Mouse (Mus musculus): Measurements from ENCODE around the gene Mrps31.

Mrps31 gene

DNA sequence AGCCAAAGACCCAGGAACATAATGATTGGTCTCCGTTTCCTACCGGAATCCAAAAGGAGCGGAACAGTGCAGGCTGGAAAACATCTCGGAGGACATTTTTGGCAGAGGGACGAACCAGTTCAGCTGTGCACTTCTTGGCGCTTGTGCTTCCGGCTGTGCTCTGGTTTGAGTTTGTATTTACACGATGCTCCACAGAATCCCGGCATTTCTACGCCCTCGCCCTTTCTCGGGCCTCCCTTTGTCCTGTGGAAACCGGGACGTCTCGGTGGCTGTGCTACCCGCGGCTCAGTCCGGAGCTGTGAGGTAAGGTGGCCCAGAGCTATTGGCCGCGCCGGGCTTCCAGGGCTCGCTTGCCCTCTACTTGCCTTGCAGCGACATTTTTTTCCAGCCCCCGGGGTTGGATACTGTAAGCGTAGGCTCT is at the start of gene Mrps31:
Gene Mrps31 (plus strand): TSS at position 80 of the 421 bp plus-strand sequence.
- peak; percentile 92 for DNase-seq (ENCODE audit: low read depth)

DNA sequence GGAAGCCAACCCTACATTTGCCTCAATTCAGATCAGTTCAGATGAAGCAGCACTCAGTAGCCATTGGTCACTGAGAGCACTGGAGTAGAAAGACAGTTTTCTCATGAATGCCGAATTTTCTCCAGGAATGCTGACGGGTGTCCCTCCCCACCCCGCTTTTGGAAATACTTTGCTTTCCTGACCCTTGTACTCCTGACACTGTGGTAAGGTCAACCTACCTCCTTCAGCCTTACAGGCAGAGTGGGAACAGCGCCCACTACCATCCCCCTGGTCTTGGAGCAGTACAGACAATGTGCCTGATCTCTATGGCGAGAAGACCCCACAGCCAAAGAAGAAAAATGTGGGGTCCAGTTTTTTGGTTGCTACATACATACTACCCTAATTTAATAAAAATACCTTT is 34.9 kb upstream of the Mrps31 start:
- DNase-seq (ENCODE audit: low read depth) = no peak

DNA sequence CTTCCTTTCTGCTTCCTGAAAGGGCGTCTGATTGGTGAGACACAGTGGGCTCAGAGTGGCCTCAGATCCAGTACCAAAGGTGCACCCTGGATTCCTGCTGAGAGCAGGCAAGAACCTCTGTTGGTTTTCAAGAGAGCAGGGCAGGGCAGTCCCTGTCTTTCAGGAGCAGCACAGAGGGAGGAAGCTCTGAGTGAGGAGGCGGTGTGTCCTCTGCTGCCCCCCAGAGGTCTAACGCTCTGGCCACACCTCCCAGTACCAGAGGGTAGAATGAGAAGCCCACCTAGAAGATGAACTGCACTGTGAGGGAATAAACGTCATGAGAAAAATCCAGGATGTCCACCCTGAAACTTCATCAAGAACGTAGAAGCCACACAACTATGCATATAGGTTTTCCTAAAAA is 34.3 kb upstream of the Mrps31 start:
- peak; percentile 11 for DNase-seq (ENCODE audit: low read depth)

DNA sequence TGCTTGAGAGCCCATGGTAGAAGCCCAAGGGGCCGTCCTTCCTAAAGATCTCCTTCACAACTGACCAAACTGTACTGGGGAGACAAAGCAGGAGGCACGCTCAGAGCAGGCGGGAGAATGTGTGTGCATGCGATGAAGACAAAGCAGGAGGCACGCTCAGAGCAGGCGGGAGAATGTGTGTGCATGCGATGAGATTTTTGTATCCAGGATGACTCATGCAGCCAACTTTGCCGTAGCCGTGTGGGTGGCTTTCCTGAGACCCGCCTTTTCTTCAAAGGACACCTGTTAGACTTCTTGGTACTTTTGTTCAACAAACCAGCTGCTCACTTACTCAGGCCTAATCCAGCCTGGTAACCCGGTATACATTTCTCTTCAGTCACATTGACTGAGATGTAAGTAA is 30.2 kb upstream of the Mrps31 start:
- no peak for DNase-seq (ENCODE audit: low read depth)

DNA sequence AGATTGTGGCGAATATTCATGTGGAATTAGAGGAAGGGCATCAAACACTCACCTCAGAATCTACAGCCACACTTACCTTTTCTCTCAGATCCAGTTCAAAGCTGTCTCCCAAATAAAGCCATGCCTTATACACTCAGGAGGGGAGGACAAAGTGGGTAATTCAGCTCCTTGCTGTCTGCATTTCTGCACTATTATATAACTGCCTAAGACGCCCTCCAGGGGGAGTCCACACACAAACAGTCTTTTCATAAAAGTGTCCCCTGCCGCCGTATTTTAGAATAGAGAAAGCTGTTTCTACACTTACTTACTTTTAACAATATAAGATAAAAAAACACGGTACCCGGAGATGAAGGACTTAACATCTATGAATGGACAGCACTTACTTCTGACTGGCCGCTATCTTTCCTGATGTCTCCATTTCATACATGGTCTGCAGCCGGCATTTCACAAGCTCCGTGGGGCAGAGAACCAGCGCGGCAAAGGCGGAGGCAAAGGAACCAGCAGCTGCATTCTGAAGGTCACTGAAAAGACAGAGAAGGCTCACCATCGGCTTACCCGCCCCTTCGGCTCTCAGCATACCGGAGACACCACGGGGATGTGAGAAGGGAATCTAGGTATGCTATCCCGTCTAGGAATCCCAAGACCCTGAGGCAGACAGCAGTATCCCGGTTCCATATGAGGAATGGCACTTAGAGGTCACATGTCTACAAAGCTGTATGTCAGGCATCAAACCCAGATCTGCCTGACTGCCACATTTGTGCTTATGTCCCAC is 28.2 kb upstream of the Mrps31 start:
- peak; percentile 8 for DNase-seq (ENCODE audit: low read depth)

DNA sequence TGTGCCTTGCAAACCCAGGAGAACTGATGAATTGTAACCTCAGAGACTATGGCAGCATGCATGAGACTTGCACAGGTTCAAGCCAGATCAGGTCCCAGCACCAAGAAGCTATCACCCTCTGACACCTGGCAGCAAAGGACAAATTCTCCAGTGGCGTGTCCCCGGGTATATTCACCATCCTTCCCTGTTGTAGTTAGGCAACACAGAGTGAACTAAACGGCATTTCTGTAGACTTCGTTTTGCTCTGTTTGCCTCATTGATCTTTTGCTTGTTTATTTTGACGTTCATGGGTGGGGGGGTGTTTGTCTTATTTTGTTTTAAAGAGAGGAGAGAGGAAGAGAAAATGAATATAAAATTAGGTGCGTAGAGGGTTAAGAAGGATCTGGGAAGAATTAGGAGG is 26.0 kb upstream of the Mrps31 start:
- no peak for DNase-seq (ENCODE audit: low read depth)

DNA sequence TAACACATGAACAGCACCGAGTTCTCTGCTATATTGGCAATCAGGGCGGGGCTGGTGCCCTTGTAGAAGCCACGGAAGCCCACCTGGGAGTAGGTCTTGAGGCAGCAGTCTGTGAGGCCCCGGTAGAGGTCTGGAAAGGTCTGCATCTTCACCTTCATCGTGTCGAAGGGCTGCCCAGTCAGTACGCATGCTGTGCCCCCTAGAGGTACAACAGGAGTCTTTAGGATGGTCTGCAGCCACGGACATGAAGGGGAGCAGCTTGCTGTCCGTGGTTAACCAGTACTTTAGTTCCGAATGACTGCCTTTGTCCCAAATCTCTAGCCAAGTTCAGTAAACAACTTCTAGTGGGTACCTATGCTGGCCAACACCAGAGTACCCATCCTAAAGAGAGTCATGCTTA is 21.3 kb upstream of the Mrps31 start:
- DNase-seq (ENCODE audit: low read depth) = no peak

DNA sequence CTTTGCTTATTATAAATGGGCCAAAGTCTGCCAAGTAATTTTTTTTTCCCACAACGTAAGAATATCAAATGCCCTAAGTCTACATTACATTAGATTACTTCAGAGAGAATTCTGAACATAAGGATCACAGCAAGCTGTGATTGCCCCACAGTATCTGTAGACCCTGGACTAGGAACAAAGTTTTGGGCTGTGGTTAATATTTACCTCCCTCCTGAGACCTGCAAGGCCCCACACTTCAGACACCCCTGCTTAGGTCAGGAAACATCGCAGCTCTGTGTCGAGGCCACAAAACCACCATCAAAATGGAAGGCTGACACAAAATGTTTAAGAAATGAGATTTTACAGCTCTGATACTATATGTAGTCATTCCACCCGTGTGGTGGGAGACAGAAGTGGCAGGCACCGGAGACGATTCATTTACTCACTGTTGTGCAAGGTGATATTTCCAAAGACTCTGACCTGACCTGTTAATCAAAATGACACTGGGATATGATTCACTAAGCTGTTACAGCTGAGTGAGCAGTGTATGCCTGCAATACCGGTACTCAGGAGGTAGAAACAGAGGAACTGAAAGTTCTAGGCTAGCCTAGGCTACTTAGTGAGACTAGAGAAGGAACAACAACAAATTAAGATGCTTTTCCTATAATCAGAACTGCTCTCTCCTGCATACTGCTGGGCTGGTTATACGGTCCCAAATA is 20.2 kb upstream of the Mrps31 start:
- DNase-seq (ENCODE audit: low read depth) = no peak

DNA sequence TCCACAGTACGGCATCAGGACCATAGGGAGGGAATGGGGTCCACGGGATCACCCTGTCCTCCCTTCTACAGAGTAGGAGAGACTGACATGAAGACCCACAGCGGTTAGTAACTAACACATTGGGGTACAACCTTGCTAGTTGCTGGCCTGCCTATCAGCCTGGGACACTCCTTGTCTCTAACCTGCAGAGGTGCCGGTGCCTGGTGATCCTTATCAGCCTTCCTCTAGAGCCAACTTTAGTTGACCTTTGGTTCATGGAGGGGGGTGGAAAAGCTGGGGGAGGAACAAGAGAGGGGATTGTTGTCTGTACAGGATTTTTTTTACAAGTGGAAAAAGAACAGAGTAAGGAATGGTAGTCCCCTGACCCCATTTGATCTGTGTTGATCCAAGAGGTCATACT is 16.7 kb upstream of the Mrps31 start:
- DNase-seq (ENCODE audit: low read depth) = no peak

DNA sequence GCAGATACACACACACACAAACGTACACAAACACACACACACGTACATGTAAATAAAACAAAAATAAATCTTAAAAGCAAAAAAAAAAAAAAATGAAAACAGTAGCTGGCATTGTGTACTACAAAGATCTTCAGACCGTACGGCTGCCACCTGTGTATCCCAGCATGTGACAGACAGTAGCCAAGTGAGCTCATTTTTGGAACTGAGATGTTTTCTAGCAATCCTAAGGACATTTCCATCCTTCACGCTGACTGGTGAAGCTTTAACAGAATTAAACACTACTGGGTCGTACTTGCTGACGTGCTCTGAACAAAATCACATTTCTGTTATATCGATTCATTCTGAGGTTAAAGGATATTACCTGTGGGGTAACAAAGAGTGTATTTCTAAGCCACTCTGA is 15.9 kb upstream of the Mrps31 start:
- DNase-seq (ENCODE audit: low read depth) = no peak

DNA sequence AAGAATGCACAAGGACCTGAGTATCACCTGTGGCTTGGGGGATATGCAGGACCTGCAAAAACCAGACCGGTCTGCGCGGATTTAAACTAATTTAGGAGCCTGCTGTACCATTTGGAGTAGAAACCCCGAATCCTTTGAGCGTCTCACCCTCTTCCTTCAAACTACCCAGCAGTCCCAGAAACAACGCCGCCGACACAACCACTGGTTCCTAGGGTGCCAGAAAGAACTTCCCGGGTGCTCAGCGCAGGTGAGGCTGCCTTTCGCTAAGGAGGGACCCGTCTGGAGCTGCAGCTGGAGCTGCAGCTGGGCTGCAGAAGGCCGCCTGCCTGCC is 13.4 kb upstream of the Mrps31 start:
- DNase-seq (ENCODE audit: low read depth) = no peak

DNA sequence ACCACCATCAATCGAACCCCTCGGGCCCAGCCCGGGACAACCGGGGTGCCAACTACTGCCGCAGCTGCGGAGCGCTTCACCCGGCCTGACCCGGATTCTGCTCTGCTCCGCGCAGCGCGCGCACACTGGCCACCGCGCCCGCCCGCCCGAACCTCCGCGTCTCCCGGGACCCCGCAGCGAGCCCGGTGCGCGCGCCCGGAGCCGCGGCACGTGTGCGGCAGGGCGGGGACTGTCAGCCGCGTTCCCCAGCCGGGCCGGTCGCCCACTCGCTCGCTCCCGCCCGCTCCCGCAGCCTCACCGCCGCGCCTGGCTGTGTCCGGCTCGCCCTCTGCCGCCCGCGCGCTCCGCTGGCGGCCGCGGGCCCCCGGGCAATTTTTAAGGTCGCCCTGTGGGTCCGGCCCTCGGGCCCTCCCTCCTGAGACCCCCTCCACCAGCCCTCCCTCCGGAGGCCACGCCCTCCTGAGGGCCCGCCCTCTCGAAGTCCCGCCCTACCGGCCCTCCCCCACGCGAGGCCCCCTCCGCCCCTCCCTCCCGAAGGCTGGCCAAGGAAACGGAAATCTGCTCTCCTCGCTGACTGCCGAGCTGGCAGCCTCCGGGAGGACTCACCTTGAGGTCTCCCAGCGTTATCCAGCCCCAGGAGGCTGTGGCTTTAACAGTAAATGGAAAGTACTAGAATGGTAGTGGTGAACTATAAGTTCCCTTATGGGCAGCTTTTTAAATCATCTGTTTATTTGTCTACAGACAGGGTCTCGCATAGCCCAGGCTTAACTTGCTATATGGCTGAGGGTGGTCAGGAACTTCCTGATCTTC is 12.8 kb upstream of the Mrps31 start, which contains the start of gene Slc25a15:
Gene Slc25a15 (minus strand): TSS at position 456 of the 810 bp plus-strand sequence.
- peak; percentile 92 for DNase-seq (ENCODE audit: low read depth)

DNA sequence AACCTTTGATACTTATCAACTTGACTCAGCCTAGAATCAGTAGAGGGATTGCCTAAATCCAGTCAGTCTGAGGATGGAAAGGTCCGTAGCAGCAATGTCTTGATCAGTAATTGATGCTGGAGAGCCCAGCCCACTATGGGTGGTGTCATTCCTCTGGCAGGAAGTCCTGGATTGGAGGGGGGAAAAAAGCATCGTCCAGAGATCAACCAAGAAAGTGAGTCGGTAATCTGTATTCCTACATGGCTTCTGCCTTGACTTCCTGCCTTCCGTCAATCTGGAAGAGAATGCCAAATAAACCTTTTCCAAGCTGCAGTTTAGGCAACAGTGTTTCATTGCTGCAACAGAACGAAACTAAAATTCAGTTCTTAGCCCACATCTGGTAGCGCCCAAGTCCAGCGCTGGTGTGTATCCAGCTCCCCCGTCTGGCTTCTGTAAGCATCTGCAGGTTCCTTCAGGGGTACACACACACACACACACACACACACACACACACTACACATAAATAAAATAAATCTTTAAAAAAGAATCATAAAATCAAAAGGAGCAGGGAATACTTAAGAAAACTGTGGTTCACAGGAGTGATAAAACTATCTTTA is 11.8 kb upstream of the Mrps31 start:
- peak; percentile 20 for DNase-seq (ENCODE audit: low read depth)

DNA sequence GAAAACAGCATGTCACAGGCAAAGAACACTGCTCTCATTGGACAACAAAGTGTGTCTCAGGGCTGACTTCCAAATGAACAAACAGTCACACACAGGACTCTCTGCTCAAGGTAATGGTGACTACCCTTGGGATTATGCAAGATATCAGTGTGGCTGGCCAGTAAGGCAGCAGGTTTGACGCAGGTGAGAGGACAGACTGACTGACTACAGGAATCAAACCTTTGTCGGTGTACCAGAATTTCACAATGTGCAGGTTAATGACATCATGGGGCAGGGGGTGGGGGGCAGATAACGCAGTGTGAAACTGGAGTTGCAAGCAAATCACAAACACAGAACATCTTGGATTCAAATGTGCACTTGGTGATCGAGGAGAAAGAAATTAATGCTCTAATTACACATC is 10.6 kb upstream of the Mrps31 start:
- no peak for DNase-seq (ENCODE audit: low read depth)

DNA sequence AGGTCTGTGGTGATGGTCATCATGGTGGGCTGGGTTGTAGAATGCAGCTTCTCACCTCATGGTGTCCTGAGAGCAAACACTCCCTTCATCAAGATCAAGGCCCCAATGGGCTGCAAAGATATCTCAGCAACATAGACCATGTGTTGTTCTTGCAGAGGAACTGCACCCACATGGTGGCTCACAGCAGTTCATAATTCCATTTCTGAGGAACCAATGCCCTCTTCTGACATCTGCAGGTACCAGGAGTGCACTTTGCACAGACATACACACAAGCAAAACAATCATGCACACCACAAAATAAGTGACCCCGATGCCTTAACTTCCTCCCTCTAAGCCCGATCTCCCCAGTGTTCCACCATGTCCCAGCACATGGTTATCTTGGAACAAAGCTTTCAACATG is 7.9 kb upstream of the Mrps31 start:
- no peak for DNase-seq (ENCODE audit: low read depth)

DNA sequence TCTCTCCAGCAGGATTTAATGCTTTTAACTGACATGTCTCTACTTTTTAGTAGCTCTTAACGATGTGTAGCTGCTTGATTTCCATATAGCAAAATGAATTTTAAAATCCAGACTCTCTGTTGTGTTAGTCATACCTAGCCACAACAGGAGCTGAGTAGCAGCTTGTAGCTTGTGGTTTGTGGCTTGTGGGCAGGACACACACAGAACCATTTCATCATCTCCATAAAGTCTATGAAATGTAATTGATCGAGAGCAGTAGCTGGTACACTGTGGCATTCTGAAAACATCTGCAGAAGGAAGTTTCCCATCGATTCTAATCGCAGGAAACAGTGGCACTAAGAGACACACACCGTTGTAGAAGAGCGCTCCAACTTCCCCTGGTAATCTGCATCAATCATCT is 5.4 kb upstream of the Mrps31 start:
- peak; percentile 56 for DNase-seq (ENCODE audit: low read depth)

DNA sequence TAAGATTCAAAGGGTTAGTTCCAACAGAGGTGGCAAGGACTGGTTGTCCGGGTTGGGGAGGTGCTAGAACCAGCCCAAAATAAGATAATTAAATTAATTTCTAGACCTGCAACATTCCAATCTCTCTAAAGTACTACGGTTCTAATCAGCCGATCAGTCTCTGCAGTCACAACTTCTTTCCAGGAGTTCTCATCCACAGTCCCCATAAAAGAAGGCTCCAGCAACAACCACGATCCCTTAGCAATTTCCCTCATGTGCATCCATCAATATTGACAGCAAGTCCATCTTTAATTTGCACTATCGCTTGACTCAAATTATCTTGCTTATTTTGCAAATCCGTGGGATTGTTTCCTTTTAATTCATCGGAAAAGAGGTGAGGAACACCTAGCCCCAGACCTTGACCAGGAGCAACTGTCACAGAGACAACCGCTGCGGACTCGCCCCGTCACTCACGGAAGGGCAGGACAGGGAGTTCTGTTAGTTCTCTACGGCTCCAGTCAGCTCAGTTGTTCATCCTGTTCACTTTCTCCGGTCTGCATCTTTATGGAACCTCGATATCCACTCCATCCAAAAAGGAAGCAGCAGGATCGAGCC is 376 bp upstream of the Mrps31 start:
- DNase-seq (ENCODE audit: low read depth) = no peak

DNA sequence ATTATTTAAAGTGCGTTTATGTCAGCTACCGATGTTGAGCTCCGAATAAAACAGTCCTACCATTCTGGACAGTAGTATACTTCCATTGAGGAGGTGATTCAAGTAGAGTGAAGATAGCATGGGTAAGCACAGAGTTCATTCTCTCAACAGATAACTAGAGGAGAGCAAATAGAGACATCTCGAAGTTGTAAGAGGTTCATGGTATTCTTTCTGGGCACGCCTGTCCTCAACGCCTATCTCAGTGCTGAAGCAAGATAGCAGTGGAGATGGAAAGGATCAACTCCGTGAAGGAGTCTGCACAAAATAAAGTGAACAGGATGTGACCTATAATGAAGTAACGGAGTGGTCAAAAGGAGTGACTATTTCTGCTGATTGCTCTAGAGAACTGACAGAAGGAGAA is 810 bp downstream of the Mrps31 start:
- no peak for DNase-seq (ENCODE audit: low read depth)
